Mouse (Mus musculus): ENCODE results near the gene Orai2. TPM values are rescaled to one million over a fixed set of nuclear protein-coding genes. Genes with fewer than 3 reads are reported as not detected.
A peak's percentile ranks its signal among the peaks of the same experiment; 100 is the strongest.
"Not testable (repeated sequence)": the region's sequence is repeated elsewhere in the genome, so short reads cannot be mapped to it uniquely, and the experiment has no call there.

Gene Orai2
- 10 to 100 TPM; 55.8 to 72.0 (median 64.8) TPM for polyA plus RNA-seq (2017; shearing (Covaris generic))

GRCm38 (mm10) chr5:136170512-136171362, at the start of gene Orai2:
Gene Orai2 (minus strand): TSS chr5:136170713.
- ATAC-seq: peak; percentile 69

GRCm38 (mm10) chr5:136218585-136218984, 48.1 kb upstream of the Orai2 start:
- no peak for ATAC-seq

GRCm38 (mm10) chr5:136217932-136218381, 47.4 kb upstream of the Orai2 start:
- no peak for ATAC-seq

GRCm38 (mm10) chr5:136217004-136217665, 46.6 kb upstream of the Orai2 start:
- no peak for ATAC-seq

- ATAC-seq: no peak
Observed at GRCm38 (mm10) chr5:136215958-136216357, 45.4 kb upstream of the Orai2 start.

GRCm38 (mm10) chr5:136215211-136215610, 44.7 kb upstream of the Orai2 start:
- no peak for ATAC-seq

GRCm38 (mm10) chr5:136213716-136214115, 43.2 kb upstream of the Orai2 start:
- no peak for ATAC-seq

- no peak for ATAC-seq
Observed at GRCm38 (mm10) chr5:136212716-136213115, 42.2 kb upstream of the Orai2 start.

- not testable (repeated sequence) for ATAC-seq
Observed at GRCm38 (mm10) chr5:136211341-136212102, 41.0 kb upstream of the Orai2 start.

- no peak for ATAC-seq
Observed at GRCm38 (mm10) chr5:136210549-136210948, 40.0 kb upstream of the Orai2 start.

GRCm38 (mm10) chr5:136201832-136202231, 31.3 kb upstream of the Orai2 start:
- no peak for ATAC-seq

GRCm38 (mm10) chr5:136199526-136199925, 29.0 kb upstream of the Orai2 start:
- ATAC-seq: no peak

- ATAC-seq: peak; percentile 99
Observed at GRCm38 (mm10) chr5:136198474-136199391, 28.2 kb upstream of the Orai2 start, which contains the start of gene Prkrip1. Gene Prkrip1 (minus strand): TSS chr5:136198963.

GRCm38 (mm10) chr5:136191870-136192269, 21.4 kb upstream of the Orai2 start:
- ATAC-seq: no peak

GRCm38 (mm10) chr5:136186723-136187122, 16.2 kb upstream of the Orai2 start:
- ATAC-seq: peak; percentile 91

- no peak for ATAC-seq
Observed at GRCm38 (mm10) chr5:136183766-136184165, 13.3 kb upstream of the Orai2 start.

- no peak for ATAC-seq
Observed at GRCm38 (mm10) chr5:136182830-136183229, 12.3 kb upstream of the Orai2 start.

GRCm38 (mm10) chr5:136182049-136182448, 11.5 kb upstream of the Orai2 start:
- ATAC-seq: peak; percentile 40

GRCm38 (mm10) chr5:136181197-136181596, 10.7 kb upstream of the Orai2 start:
- no peak for ATAC-seq

- ATAC-seq: no peak
Observed at GRCm38 (mm10) chr5:136179594-136179993, 9.1 kb upstream of the Orai2 start.

GRCm38 (mm10) chr5:136173606-136174463, 3.3 kb upstream of the Orai2 start:
- ATAC-seq: no peak
